Mouse (Mus musculus) forebrain, embryonic 13.5 days (tissue): Measurements from ENCODE around the gene Cdc42ep1. TPM values are rescaled to one million over a fixed set of nuclear protein-coding genes. Genes with fewer than 3 reads are reported as not detected.

ENCODE experiments used
- ATAC-seq: fragments of 200-750 bp; cut with Nextera tagmentation; 2 replicates; pipeline ENCODE4 v1.8.0; 2017
- H3K27ac ChIP-seq: fragments of 300-500 bp; sonication (generic); 2 replicates; pipeline ENCODE4 v1.5.1; 2015; ENCODE audit warnings: inconsistent platforms, mild to moderate bottlenecking, moderate library complexity
- H3K27me3 ChIP-seq: fragments of 300-500 bp; sonication (generic); 2 replicates; pipeline ENCODE4 v1.6.1; 2015; ENCODE audit warnings: mild to moderate bottlenecking, inconsistent platforms
- H3K36me3 ChIP-seq: fragments of 300-500 bp; sonication (generic); 2 replicates; pipeline ENCODE4 v1.6.1; 2015; ENCODE audit warnings: mild to moderate bottlenecking, inconsistent platforms; ENCODE audit not compliant: poor library complexity, severe bottlenecking
- H3K4me1 ChIP-seq: fragments of 300-500 bp; sonication (generic); 2 replicates; pipeline ENCODE4 v1.6.1; 2015; ENCODE audit warnings: inconsistent platforms
- H3K4me2 ChIP-seq: fragments of 300-500 bp; sonication (generic); 2 replicates; pipeline ENCODE4 v1.6.1; 2015; ENCODE audit warnings: inconsistent platforms, mild to moderate bottlenecking, moderate library complexity
- H3K4me3 ChIP-seq: fragments of 300-500 bp; sonication (generic); 2 replicates; pipeline ENCODE4 v1.5.1; 2015; ENCODE audit warnings: mild to moderate bottlenecking, inconsistent platforms
- H3K9ac ChIP-seq: fragments of 300-500 bp; sonication (generic); 2 replicates; pipeline ENCODE4 v1.6.1; 2015; ENCODE audit warnings: mild to moderate bottlenecking, inconsistent platforms
- H3K9me3 ChIP-seq: fragments of 300-500 bp; sonication (generic); replicated peaks from 2 replicates; pipeline ENCODE4 v1.6.1; 2016; ENCODE audit warnings: inconsistent platforms
- WGBS: fragments of 180-500 bp; shearing (Covaris S2); methylation state at CpG from one replicate; pipeline ENCODE4 v1.1.7; 2015; 5-methylcytosine and 5-hydroxymethylcytosine counted together
- polyA plus RNA-seq: library from polyadenylated mRNA; unstranded; fragments of >200 nt; fragmentation: Nextera tagmentation; extraction: Ambion mirVana; gene quantifications from 2 replicates; pipeline ENCODE4 v1.2.1, GENCODE M21; 2015

Gene Cdc42ep1
- polyA plus RNA-seq, 1 experiment from 2014 or later, result 5.0 TPM

DNA sequence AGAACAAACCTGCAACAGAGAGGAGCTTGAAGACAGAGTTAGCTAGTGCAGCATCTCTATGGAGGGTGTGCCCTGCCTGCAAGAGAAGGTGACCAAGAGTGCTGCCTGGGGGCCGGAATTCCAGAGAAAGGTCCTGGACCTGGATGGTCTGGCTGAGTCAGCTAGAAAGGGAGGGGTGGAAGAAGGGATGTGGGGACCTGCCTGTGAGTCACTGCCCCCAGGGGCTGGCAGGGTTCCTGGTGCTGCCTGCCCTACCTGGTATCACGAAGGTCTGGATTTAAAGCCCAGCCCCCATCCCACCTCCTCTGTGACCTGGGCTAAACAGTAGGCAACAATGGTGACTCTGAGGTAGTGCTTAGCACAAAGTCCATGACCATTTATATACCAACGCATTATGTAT is 35.3 kb upstream of the Cdc42ep1 start:
- Histone ChIP-seq H3K36me3 (no peaks in the 10 kb centered on the region), H3K4me2 (no peak overlapping the region), H3K9ac (no peak overlapping the region), H3K9me3 (no peaks in the 10 kb centered on the region), H3K4me3 (no peak overlapping the region), H3K27ac (no peak overlapping the region), H3K4me1 (peaks cover 24% of the 10 kb centered on the region), H3K27me3 (peaks cover 41% of the 10 kb centered on the region)
- ATAC-seq, result no peak
- 72% methylated on average over 3 of the region's 3 CpGs for WGBS

DNA sequence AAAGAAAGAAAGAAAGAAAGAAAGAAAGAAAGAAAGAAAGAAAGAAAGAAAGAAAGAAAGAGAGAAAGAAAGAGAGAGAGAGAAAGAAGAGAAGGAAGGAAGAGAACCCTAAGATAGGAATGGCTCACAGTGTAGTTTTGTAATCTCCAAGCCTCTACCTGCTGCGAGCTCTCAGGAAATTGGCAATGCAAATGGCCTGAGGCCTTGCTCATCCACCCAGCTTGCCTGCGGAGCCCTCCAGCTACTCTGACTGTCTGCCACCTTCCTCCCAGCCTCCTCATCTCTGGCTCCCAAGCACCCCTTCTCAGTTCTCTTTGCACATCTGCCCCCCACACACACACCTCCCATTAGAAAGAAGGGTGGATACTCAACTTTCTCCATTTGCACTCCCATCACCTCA is 33.4 kb upstream of the Cdc42ep1 start:
- Histone ChIP-seq H3K4me1 (peaks cover 6% of the 10 kb centered on the region), H3K9ac (no peak overlapping the region), H3K4me3 (no peak overlapping the region), H3K27ac (no peak overlapping the region), H3K4me2 (no peak overlapping the region), H3K9me3 (no peaks in the 10 kb centered on the region), H3K27me3 (peaks cover 22% of the 10 kb centered on the region), H3K36me3 (no peaks in the 10 kb centered on the region)
- 77% methylated on average over 2 of the region's 2 CpGs for WGBS
- ATAC-seq, result no peak

DNA sequence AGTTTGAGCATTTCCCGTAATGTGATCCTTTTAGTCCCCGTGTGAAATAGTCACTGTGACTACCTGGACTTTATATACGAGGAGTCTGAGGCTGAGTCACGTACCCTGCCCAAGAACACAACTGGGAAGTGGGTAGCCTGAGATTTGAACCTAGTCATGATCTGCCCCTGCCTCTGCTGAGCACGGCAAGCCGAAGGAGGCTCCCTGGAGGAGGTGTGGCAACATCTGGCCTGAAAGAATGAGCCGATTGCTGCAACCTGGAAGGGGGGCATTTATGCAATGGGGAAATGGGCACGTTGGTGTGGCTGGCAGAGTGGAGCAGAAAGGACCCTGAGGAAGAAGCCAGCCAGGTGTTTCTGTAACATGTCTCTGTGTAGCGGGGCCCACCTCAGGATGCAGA is 32.7 kb upstream of the Cdc42ep1 start:
- WGBS, result 73% methylated on average over 9 of the region's 9 CpGs
- Histone ChIP-seq H3K27me3 (peaks cover 15% of the 10 kb centered on the region), H3K4me2 (no peak overlapping the region), H3K27ac (no peak overlapping the region), H3K36me3 (no peaks in the 10 kb centered on the region), H3K4me1 (no peaks in the 10 kb centered on the region; the same call in 1 of the 2 replicates), H3K9ac (no peak overlapping the region), H3K9me3 (no peaks in the 10 kb centered on the region), H3K4me3 (no peak overlapping the region)
- ATAC-seq, result no peak

DNA sequence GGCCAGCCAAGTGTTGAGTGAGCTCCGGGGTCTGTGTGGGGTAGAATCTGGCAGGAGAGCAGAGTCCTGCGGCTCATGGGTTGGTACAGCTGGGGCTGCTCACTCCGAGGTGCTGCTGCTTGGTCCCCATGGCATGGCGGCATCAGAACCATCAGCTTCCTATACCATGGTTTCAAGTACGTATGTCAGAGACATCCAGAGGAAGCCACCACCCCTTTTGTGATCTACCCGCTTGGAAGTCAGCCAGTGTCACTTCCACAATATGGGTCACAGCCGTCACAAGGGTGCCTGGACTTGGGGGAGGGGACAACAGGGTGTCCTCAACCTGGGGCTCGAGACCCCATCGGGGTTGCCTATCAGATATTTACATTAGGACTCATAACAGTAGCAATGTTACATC is 32.3 kb upstream of the Cdc42ep1 start:
- H3K4me1 ChIP-seq, result no peaks in the 10 kb centered on the region; the same call in 1 of the 2 replicates
- H3K4me3 ChIP-seq, result no peak overlapping the region
- WGBS, result 81% methylated on average over 9 of the region's 9 CpGs
- H3K27ac ChIP-seq, result no peak overlapping the region
- peaks cover 11% of the 10 kb centered on the region for H3K27me3 ChIP-seq
- ATAC-seq, result no peak
- H3K9me3 ChIP-seq, result no peaks in the 10 kb centered on the region
- no peak overlapping the region for H3K4me2 ChIP-seq
- no peak overlapping the region for H3K9ac ChIP-seq
- no peaks in the 10 kb centered on the region for H3K36me3 ChIP-seq

DNA sequence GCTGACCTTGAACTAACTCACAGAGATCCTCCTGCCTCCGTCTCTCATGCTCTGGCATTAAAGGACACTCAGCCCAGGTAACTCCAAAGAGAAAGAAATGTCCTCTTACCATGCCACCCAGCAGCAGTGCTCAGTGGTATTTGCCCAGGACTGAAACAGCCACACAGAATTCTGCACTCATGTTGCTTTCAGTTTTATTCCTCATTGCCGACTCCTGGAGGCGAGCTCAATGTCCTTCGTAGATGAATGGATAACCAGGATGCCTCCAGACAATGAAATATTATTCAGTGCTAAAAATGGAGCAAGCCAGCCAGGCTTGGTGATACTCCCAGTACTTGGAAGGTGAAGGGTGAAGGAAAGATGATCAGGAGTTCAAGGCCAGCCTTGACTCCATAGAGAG is 28.8 kb upstream of the Cdc42ep1 start:
- no peak overlapping the region for H3K27ac ChIP-seq
- 87% methylated on average over 4 of the region's 4 CpGs for WGBS
- H3K4me3 ChIP-seq, result no peak overlapping the region
- H3K9ac ChIP-seq, result no peak overlapping the region
- H3K9me3 ChIP-seq, result no peaks in the 10 kb centered on the region
- H3K36me3 ChIP-seq, result no peaks in the 10 kb centered on the region
- H3K4me1 ChIP-seq, result no peaks in the 10 kb centered on the region; the same call in 1 of the 2 replicates
- H3K27me3 ChIP-seq, result no peaks in the 10 kb centered on the region
- ATAC-seq, result no peak
- no peak overlapping the region for H3K4me2 ChIP-seq

DNA sequence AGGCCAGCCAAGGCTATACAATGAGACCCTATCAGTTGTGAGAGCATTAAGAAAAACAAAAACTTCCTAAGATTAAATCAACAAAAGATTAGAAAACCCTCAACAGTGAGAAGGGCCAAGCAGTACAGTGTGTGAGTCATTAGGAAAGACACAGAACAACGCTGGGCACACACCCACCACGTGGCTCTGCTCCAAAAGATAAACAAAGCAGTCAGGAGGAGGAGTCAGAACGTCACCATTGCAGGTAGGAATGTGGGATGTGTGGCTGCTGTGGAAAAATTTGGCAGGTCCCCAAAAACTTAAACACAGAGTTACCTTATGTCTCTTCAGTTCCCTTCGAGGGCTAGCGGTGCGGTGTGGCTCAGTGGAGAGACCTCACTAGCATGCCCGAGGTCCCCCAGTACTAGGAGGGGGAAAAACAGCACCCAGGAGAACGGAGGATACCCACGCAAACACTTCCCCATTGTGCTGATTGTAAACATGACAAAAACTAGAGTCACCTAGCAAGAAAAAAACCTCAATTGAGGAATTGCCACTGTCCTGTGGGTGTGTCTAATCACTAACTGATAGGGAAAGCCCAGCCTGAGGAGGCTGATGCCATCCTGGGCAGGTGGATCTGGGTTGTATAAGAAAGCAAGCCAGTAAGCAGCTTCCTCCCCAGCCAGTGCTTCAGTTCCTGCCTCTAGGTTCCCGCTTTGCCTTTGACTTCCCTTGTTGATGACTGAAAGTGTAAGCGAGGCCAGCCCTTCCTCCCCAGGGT is 26.9 kb upstream of the Cdc42ep1 start:
- ATAC-seq, result no peak

DNA sequence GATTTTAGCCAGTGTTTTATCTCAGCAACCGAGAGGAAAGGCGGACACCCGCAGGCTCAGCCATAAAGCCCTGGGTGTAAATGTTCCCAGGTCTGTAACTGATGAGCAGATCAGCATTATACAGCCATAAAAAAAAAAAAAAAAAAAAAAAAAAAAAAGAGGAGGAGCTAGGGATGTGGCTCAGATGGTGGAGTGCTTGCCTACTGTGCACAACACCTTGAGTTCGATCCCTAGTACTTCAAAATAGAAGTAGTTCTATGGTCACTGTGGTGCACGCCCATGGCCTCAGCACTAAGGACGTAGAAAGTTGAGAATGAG is 26.4 kb upstream of the Cdc42ep1 start:
- no peaks in the 10 kb centered on the region for H3K9me3 ChIP-seq
- H3K4me1 ChIP-seq, result no peaks in the 10 kb centered on the region
- no peak overlapping the region for H3K27ac ChIP-seq
- H3K4me3 ChIP-seq, result no peak overlapping the region
- H3K4me2 ChIP-seq, result no peak overlapping the region
- no peaks in the 10 kb centered on the region for H3K36me3 ChIP-seq
- H3K9ac ChIP-seq, result no peak overlapping the region
- no peak for ATAC-seq
- WGBS, result 81% methylated on average over 6 of the region's 6 CpGs
- peaks cover 7% of the 10 kb centered on the region; the same call in 1 of the 2 replicates for H3K27me3 ChIP-seq

More for the DNA sequence above, 26.9 kb upstream of the Cdc42ep1 start:
- peaks cover 4% of the 10 kb centered on the region; the same call in 1 of the 2 replicates for H3K27me3 ChIP-seq
- H3K9ac ChIP-seq, result no peak overlapping the region
- H3K4me2 ChIP-seq, result no peak overlapping the region
- WGBS, result 58% methylated on average over 11 of the region's 11 CpGs
- no peaks in the 10 kb centered on the region for H3K9me3 ChIP-seq
- H3K27ac ChIP-seq, result no peak overlapping the region
- no peak overlapping the region for H3K4me3 ChIP-seq
- no peaks in the 10 kb centered on the region for H3K4me1 ChIP-seq
- no peaks in the 10 kb centered on the region for H3K36me3 ChIP-seq

DNA sequence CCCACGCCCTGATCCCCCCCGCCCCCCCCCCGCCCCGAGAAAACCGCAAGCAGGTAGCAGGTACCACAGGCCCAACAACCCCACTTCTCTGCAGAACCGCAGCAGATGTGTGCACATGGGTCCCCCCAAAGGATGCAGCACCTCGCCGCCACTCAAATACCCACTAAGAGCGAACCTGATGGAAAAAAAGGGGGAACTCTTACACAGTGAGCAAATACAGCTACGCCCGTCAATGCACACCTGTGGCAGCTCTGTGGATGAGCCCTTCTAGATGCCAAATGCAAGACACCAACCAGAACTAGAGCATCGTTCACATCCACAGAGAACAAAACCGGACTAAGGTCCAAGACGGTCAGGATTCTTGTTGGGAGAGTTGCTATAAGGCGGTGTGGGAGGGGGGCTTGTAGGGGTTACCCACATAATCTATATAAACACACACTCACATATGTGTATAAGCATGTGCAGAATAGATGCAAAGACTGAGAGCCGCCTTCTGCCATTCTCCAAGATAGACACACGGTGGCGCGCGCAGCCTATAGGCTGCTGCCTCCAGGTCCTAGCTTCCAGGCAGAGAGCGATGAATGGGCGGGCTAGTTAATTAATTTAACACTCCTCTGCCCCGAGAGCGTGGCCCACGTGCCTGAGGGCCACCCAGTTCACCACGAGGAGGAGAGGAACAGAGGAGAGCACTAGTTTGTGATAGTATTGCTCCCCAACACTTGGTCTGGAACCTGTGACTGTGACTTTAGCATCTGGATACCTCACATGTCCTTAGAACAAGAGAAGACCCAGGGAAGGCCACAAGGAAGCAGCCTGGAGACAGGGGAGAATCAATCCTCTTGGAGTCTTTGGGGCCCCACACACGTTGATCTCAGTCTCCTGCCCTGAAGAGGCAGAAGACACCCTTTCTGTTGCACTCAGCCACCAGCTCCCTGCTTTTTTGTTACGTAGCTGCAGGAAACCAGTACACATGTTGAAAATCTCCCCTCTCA is 15.9 kb upstream of the Cdc42ep1 start:
- peak; percentile 81 for ATAC-seq
- no peaks in the 10 kb centered on the region for H3K9me3 ChIP-seq
- no peak overlapping the region for H3K27ac ChIP-seq
- H3K9ac ChIP-seq, result no peak overlapping the region
- H3K27me3 ChIP-seq, result peaks cover 29% of the 10 kb centered on the region
- WGBS, result 20% methylated on average over 28 of the region's 28 CpGs
- H3K36me3 ChIP-seq, result no peaks in the 10 kb centered on the region
- peaks cover 10% of the 10 kb centered on the region for H3K4me1 ChIP-seq
- H3K4me2 ChIP-seq, result no peak overlapping the region
- no peak overlapping the region for H3K4me3 ChIP-seq

DNA sequence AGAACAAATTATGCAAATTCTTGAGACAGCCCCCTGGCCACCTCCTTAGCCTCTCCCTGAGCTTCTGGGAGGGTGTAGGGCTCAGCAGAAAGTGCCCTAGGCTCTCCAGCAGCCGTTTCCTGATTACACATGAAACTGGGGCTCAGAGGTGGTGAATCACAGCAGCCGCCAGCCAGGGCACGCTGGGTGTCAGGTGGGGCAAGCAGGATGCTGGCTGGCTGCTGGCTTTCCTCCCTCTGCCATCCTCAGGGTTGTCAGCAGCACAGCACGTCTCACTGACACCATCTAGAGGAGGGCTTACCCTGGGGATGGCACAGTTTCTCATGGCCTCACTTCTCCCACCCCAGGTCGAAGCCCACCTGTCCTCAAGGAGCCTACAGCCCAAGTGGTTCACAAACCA is 14.1 kb upstream of the Cdc42ep1 start:
- no peak overlapping the region for H3K9ac ChIP-seq

DNA sequence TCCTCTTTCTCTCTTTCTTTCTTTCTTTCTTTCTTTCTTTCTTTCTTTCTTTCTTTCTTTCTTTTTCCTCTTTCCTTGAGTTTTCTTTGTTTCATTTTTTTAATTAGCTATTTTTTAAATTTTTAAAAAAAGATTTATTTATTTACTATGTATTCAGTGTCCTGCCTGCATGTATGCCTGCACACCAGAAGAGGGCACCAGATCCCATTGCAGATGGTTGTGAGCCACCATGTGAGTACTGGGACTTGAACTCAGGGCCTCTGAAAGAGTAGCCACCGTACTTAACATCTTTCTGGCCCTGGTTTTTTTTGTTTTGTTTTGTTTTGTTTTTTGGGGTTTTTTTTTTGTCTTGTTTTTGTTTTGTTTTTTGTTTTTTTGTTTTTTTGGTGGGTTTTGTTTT is 12.8 kb upstream of the Cdc42ep1 start:
- H3K9ac ChIP-seq, result no peak overlapping the region
- no peak overlapping the region for H3K4me2 ChIP-seq
- peaks cover 22% of the 10 kb centered on the region for H3K4me1 ChIP-seq
- H3K27ac ChIP-seq, result no peak overlapping the region
- peaks cover 29% of the 10 kb centered on the region for H3K27me3 ChIP-seq
- WGBS, result 84% methylated on average over 1 of the region's 1 CpGs
- ATAC-seq, result no peak
- H3K9me3 ChIP-seq, result no peaks in the 10 kb centered on the region
- H3K4me3 ChIP-seq, result no peak overlapping the region
- H3K36me3 ChIP-seq, result no peaks in the 10 kb centered on the region

More for the DNA sequence above, 14.1 kb upstream of the Cdc42ep1 start:
- 22% methylated on average over 5 of the region's 5 CpGs for WGBS
- H3K36me3 ChIP-seq, result no peaks in the 10 kb centered on the region
- H3K9me3 ChIP-seq, result no peaks in the 10 kb centered on the region
- H3K4me2 ChIP-seq, result no peak overlapping the region
- H3K4me3 ChIP-seq, result no peak overlapping the region
- H3K4me1 ChIP-seq, result peaks cover 22% of the 10 kb centered on the region
- ATAC-seq, result no peak
- H3K27ac ChIP-seq, result no peak overlapping the region
- peaks cover 29% of the 10 kb centered on the region for H3K27me3 ChIP-seq

DNA sequence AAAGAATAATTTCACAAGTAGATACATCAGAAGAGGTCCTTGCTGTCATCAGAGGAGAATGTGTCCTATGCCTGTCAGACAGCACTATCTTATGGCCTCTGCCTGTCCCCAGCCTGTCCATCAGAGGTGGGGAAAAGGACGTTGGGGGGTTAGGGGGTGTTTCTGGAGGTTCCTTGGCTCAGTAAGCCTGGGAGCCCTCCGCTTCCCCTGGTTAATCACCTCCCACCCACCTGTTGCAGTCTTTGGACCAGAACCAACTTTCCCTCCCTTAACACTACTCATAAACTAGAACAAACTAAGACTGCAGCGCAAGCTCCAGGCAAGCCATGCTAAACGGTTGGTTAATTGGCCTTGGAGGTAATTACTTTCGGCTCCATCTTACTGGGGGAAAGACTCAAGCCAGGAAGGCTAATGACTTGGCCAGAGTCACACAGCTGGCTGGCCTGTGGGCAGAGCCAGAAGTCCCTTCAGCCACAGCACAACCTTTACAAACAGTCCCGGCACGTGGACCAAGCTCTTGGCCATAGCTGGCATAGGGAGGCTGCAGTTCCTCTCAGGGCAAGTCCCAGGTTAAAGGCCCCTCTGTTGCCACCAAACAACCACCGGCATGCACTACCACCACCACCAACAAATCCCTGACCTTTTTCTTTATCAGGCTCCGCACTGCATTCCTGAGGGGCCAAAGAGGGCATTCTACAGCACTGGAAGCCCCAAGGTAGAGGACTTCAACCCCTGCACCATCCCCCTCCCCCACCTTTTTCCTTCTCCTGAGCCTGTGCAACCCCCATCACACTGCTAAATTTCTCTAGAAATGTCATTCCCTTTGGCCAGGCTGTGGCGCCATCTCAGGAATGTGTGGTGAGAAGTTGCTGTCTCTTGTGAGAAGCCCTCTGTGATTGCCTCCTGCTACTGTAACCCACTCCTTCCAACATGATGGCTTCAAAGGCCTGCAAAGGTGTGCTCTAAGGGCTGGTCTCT is 11.4 kb upstream of the Cdc42ep1 start:
- Histone ChIP-seq H3K4me3 (no peak overlapping the region), H3K27ac (no peak overlapping the region), H3K4me2 (no peak overlapping the region), H3K27me3 (peaks cover 21% of the 10 kb centered on the region), H3K4me1 (peaks cover 28% of the 10 kb centered on the region), H3K9ac (no peak overlapping the region), H3K9me3 (no peaks in the 10 kb centered on the region), H3K36me3 (no peaks in the 10 kb centered on the region)
- 61% methylated on average over 10 of the region's 10 CpGs for whole genome bisulfite sequencing
- ATAC-seq, result no peak
